Mouse (Mus musculus): ENCODE results near the gene Stx6. TPM values are rescaled to one million over a fixed set of nuclear protein-coding genes. Genes with fewer than 3 reads are reported as not detected.
A peak's percentile ranks its signal among the peaks of the same experiment; 100 is the strongest.

The Stx6 gene
- polyA plus RNA-seq, 1 experiment from 2014 or later = 45.7 TPM

GRCm38 (mm10) chr1:155217865-155218541, 59.5 kb downstream of the Stx6 start:
- 56% methylated on average over 9 of the region's 9 CpGs for WGBS
- Histone ChIP-seq H3K4me1 (ENCODE audit: control insufficient read depth, insufficient read depth, low read length) (peaks cover 8% of the 10 kb centered on the region), H3K4me3 (replicated peaks; ENCODE audit: low read length) (no peak overlapping the region), H3K36me3 (ENCODE audit: control insufficient read depth, insufficient read depth, low read length) (no peaks in the 10 kb centered on the region), H3K4me2 (ENCODE audit: low read depth, low read length) (no peak overlapping the region), H3K27me3 (ENCODE audit: control insufficient read depth, insufficient read depth, low read length) (no peaks in the 10 kb centered on the region), H3K9ac (ENCODE audit: low read length) (no peak overlapping the region), H3K9me3 (replicated peaks; ENCODE audit: control insufficient read depth, low read length) (no peaks in the 10 kb centered on the region), H3K27ac (ENCODE audit: low read length) (no peak overlapping the region)
- no peak for ATAC-seq (ENCODE audit: insufficient read depth, low FRiP score)

DNA sequence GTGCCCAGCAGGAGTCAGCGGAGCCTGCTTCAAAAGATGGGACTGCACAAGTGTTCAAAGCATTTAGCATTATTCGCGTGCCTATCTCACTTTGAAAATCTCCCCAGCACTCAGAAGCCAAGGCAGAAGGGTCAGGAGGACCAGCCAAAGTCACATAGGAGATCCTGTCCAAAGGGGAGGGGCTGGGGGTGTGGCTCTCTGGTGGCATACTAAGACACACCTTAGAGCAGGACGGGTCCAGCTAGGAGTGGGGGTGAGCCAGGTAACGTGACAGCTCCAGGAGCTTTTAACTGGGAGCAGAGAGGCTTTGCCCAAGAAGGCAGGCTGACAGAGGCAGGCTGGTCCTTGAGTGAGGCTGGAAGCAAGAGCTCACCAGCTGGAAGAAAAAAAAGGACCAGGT, 60.4 kb downstream of the Stx6 start:
- H3K9ac ChIP-seq (ENCODE audit: low read length) = no peak overlapping the region
- WGBS = 71% methylated on average over 5 of the region's 5 CpGs
- no peak for ATAC-seq (ENCODE audit: insufficient read depth, low FRiP score)
- H3K27me3 ChIP-seq (ENCODE audit: control insufficient read depth, insufficient read depth, low read length) = no peaks in the 10 kb centered on the region
- H3K27ac ChIP-seq (ENCODE audit: low read length) = no peak overlapping the region
- H3K9me3 ChIP-seq (replicated peaks; ENCODE audit: control insufficient read depth, low read length) = no peaks in the 10 kb centered on the region
- H3K36me3 ChIP-seq (ENCODE audit: control insufficient read depth, insufficient read depth, low read length) = no peaks in the 10 kb centered on the region
- no peak overlapping the region for H3K4me2 ChIP-seq (ENCODE audit: low read depth, low read length)
- no peak overlapping the region for H3K4me3 ChIP-seq (replicated peaks; ENCODE audit: low read length)
- H3K4me1 ChIP-seq (ENCODE audit: control insufficient read depth, insufficient read depth, low read length) = peaks cover 2% of the 10 kb centered on the region

- WGBS = 60% methylated on average over 11 of the region's 11 CpGs
- Histone ChIP-seq H3K36me3 (ENCODE audit: control insufficient read depth, insufficient read depth, low read length) (peaks cover 3% of the 10 kb centered on the region; the same call in 1 of the 2 replicates), H3K27me3 (ENCODE audit: control insufficient read depth, insufficient read depth, low read length) (no peaks in the 10 kb centered on the region), H3K4me2 (ENCODE audit: low read depth, low read length) (no peak overlapping the region), H3K4me1 (ENCODE audit: control insufficient read depth, insufficient read depth, low read length) (peaks cover 10% of the 10 kb centered on the region), H3K27ac (ENCODE audit: low read length) (no peak overlapping the region), H3K9ac (ENCODE audit: low read length) (no peak overlapping the region), H3K4me3 (replicated peaks; ENCODE audit: low read length) (no peak overlapping the region), H3K9me3 (replicated peaks; ENCODE audit: control insufficient read depth, low read length) (no peaks in the 10 kb centered on the region)
- no peak for ATAC-seq (ENCODE audit: insufficient read depth, low FRiP score)
Observed at GRCm38 (mm10) chr1:155222101-155222669, 63.7 kb downstream of the Stx6 start.

GRCm38 (mm10) chr1:155223036-155223435, 64.5 kb downstream of the Stx6 start:
- Histone ChIP-seq H3K27ac (ENCODE audit: low read length) (no peak overlapping the region), H3K36me3 (ENCODE audit: control insufficient read depth, insufficient read depth, low read length) (peaks cover 3% of the 10 kb centered on the region; the same call in 1 of the 2 replicates), H3K9me3 (replicated peaks; ENCODE audit: control insufficient read depth, low read length) (no peaks in the 10 kb centered on the region), H3K27me3 (ENCODE audit: control insufficient read depth, insufficient read depth, low read length) (no peaks in the 10 kb centered on the region), H3K9ac (ENCODE audit: low read length) (no peak overlapping the region), H3K4me1 (ENCODE audit: control insufficient read depth, insufficient read depth, low read length) (peaks cover 10% of the 10 kb centered on the region), H3K4me3 (replicated peaks; ENCODE audit: low read length) (no peak overlapping the region), H3K4me2 (ENCODE audit: low read depth, low read length) (no peak overlapping the region)
- WGBS = 85% methylated on average over 6 of the region's 6 CpGs
- no peak for ATAC-seq (ENCODE audit: insufficient read depth, low FRiP score)

DNA sequence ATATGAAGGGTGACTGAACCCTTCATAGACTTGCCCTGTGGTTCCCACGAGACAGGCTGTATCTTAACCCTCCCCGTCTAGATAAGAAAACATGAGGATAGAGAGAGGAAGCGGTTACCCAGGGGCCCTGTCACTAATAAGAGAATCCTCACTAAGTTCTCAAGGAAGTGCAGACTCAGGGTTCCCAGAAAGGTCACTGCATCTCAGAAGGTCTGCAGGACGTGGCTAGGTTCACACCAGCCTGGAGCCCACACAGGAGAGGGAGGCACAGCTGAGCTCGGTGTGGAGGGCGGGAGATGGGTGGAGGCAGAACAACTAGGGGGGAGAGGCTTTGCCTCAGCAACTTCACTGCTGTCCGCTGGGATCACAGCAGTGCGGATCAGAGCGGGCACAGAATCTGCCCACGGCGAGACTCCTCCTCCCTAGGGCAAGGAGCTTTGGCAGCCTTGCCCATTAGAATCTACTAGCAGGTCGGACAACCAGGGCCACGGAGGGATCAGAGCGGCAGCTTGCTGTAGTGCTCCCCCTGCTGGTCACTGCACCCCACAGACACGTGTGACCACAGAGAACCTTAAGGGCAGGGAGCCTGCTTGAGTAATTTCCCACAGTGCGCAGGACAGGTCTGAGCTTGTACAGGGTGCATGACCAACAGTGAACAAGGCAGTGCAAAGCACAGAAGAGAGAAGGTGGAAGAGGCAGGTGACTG, 65.5 kb downstream of the Stx6 start:
- H3K4me3 ChIP-seq (replicated peaks; ENCODE audit: low read length) = no peak overlapping the region
- H3K4me2 ChIP-seq (ENCODE audit: low read depth, low read length) = peak overlapping the region; percentile 41; the same call in 1 of the 2 replicates
- H3K4me1 ChIP-seq (ENCODE audit: control insufficient read depth, insufficient read depth, low read length) = peaks cover 10% of the 10 kb centered on the region
- H3K27ac ChIP-seq (ENCODE audit: low read length) = no peak overlapping the region
- no peaks in the 10 kb centered on the region for H3K9me3 ChIP-seq (replicated peaks; ENCODE audit: control insufficient read depth, low read length)
- WGBS = 23% methylated on average over 16 of the region's 16 CpGs
- peak; percentile 76 for ATAC-seq (ENCODE audit: insufficient read depth, low FRiP score)
- no peaks in the 10 kb centered on the region for H3K27me3 ChIP-seq (ENCODE audit: control insufficient read depth, insufficient read depth, low read length)
- peak overlapping the region; percentile 54 for H3K9ac ChIP-seq (ENCODE audit: low read length)
- H3K36me3 ChIP-seq (ENCODE audit: control insufficient read depth, insufficient read depth, low read length) = peaks cover 3% of the 10 kb centered on the region; the same call in 1 of the 2 replicates

DNA sequence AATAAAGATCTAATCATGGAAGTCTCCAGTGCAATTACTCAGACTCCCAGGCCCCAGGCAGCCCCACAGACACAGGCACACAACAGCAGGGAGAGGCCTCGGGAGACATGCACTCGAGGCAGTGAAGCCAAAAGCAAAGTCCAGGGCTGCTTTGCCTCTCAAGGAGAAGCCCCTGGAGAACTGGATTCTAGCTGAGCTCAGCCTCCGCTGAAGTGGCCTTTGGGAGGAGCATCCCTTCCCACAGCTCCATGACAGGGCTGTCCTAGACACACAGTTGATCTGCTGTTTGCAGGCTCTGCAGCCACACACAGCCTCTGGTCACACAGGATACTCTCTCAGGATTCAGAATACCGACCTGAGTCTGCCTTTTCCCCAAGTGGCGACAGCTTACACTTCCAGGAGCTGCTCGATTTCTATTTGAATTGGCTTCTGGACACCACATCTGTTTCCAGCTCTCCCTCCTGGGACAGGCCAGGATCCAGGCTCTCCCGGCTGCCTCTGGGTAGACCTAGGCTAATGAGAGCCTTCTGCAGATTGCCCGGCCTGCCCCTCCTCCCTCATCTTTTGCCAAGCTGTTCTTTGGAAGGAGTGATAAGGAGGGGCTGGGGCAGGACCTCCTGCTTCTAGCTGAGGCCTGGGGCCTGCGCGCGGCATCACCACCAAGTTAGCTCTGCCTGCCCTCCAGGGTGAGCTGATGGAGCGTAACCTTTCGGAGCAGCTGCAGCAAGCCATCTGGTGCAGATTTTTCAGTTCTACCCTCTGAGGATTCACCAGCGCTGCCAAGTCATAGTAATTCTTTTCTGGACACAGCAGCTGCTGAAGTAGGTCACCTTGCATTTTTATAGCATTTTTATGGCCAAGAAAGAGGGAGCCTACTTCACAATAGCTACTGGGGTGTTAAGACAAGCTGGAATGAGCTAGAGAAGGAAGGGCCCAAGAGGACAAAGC, 71.2 kb downstream of the Stx6 start:
- Histone ChIP-seq H3K9me3 (replicated peaks; ENCODE audit: control insufficient read depth, low read length) (no peaks in the 10 kb centered on the region), H3K4me2 (ENCODE audit: low read depth, low read length) (no peak overlapping the region), H3K27me3 (ENCODE audit: control insufficient read depth, insufficient read depth, low read length) (no peaks in the 10 kb centered on the region), H3K27ac (ENCODE audit: low read length) (peak overlapping the region; percentile 59; the same call in 1 of the 2 replicates), H3K36me3 (ENCODE audit: control insufficient read depth, insufficient read depth, low read length) (peaks cover 3% of the 10 kb centered on the region; the same call in 1 of the 2 replicates), H3K4me3 (replicated peaks; ENCODE audit: low read length) (no peak overlapping the region), H3K4me1 (ENCODE audit: control insufficient read depth, insufficient read depth, low read length) (peaks cover 35% of the 10 kb centered on the region), H3K9ac (ENCODE audit: low read length) (peak overlapping the region; percentile 46; the same call in 1 of the 2 replicates)
- no peak for ATAC-seq (ENCODE audit: insufficient read depth, low FRiP score)
- 46% methylated on average over 14 of the region's 14 CpGs for WGBS

GRCm38 (mm10) chr1:155232385-155232784, 73.9 kb downstream of the Stx6 start:
- peak; percentile 19; the same call in 1 of the 2 replicates for ATAC-seq (ENCODE audit: insufficient read depth, low FRiP score)
- no peaks in the 10 kb centered on the region for H3K27me3 ChIP-seq (ENCODE audit: control insufficient read depth, insufficient read depth, low read length)
- no peak overlapping the region for H3K4me2 ChIP-seq (ENCODE audit: low read depth, low read length)
- peak overlapping the region; percentile 66; the same call in 1 of the 2 replicates for H3K27ac ChIP-seq (ENCODE audit: low read length)
- peaks cover 51% of the 10 kb centered on the region for H3K4me1 ChIP-seq (ENCODE audit: control insufficient read depth, insufficient read depth, low read length)
- 58% methylated on average over 12 of the region's 12 CpGs for WGBS
- H3K4me3 ChIP-seq (replicated peaks; ENCODE audit: low read length) = no peak overlapping the region
- no peaks in the 10 kb centered on the region for H3K36me3 ChIP-seq (ENCODE audit: control insufficient read depth, insufficient read depth, low read length)
- H3K9me3 ChIP-seq (replicated peaks; ENCODE audit: control insufficient read depth, low read length) = no peaks in the 10 kb centered on the region
- peak overlapping the region; percentile 29; the same call in 1 of the 2 replicates for H3K9ac ChIP-seq (ENCODE audit: low read length)

GRCm38 (mm10) chr1:155232786-155233185, 74.3 kb downstream of the Stx6 start:
- no peaks in the 10 kb centered on the region for H3K9me3 ChIP-seq (replicated peaks; ENCODE audit: control insufficient read depth, low read length)
- WGBS = 59% methylated on average over 6 of the region's 6 CpGs
- H3K4me3 ChIP-seq (replicated peaks; ENCODE audit: low read length) = no peak overlapping the region
- ATAC-seq (ENCODE audit: insufficient read depth, low FRiP score) = no peak
- H3K36me3 ChIP-seq (ENCODE audit: control insufficient read depth, insufficient read depth, low read length) = no peaks in the 10 kb centered on the region
- peak overlapping the region; percentile 66; the same call in 1 of the 2 replicates for H3K27ac ChIP-seq (ENCODE audit: low read length)
- H3K27me3 ChIP-seq (ENCODE audit: control insufficient read depth, insufficient read depth, low read length) = no peaks in the 10 kb centered on the region
- H3K4me2 ChIP-seq (ENCODE audit: low read depth, low read length) = no peak overlapping the region
- peaks cover 55% of the 10 kb centered on the region for H3K4me1 ChIP-seq (ENCODE audit: control insufficient read depth, insufficient read depth, low read length)
- peak overlapping the region; percentile 29; the same call in 1 of the 2 replicates for H3K9ac ChIP-seq (ENCODE audit: low read length)
